Mouse (Mus musculus): ENCODE data around the gene Mkrn2os.
A peak's percentile ranks its signal among the peaks of the same experiment; 100 is the strongest.
"Not testable (repeated sequence)": the region's sequence is repeated elsewhere in the genome, so short reads cannot be mapped to it uniquely, and the experiment has no call there.

Mkrn2os gene

DNA sequence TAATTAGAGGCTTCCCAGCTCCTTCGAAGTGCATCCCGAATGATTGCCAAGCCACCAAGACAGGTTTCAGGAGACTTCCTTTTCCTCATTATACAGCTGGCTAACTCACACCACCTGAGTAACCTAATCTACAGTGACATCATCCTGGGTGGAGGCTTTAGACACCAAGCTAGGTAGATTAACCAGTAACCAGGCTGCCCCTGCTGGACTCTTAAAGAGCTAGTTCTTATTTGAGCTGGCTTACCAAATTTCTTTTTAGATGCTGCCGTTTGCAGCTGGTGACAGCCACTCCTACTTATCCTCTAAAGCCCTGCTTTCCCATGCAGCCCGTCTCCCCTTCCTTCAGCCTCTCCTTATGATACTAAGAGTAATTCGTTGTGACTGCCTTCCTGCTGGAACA lies at the start of gene Mkrn2os:
Mkrn2os (minus strand) TSS at position 119 of the 400 bp plus-strand sequence.
- no peak for DNase-seq

DNA sequence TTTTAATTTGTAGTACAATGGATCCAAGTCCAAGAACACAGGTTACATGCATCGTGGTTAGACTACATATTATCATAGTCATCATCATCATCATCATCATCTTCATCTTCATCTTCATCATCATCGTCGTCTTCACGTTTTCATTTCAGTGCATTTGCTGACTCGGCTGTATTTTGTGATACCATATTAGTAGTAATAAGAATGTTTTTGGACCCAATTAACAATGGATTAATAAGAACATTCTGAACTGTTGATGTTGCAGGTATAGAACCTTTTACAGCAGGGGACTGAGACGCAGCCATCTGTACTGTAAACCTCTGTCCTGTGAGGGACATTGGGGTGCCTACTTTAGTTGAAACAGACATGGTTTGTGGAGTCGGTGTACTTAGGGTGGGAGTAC lies 45.8 kb upstream of the Mkrn2os start:
- DNase-seq = not testable (repeated sequence)

DNA sequence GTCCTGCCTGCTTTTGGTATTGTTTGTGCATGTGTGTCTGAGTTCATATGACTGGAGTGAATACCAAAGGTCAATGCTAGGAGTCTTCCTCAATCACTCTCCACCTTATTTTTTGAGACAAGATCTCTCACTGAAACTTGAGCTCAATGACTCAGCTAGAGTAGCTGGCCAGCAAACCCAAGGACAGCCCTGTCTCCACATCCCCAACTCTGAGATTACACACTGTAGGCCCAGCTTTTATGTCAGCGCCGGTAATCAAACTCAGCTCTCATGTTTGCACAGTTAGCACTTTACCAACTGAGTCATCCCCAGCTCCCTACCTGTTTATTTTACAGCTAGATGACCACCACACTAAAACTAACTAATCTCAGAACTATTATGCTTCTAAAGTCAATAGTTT lies 41.6 kb upstream of the Mkrn2os start:
- DNase-seq = no peak

DNA sequence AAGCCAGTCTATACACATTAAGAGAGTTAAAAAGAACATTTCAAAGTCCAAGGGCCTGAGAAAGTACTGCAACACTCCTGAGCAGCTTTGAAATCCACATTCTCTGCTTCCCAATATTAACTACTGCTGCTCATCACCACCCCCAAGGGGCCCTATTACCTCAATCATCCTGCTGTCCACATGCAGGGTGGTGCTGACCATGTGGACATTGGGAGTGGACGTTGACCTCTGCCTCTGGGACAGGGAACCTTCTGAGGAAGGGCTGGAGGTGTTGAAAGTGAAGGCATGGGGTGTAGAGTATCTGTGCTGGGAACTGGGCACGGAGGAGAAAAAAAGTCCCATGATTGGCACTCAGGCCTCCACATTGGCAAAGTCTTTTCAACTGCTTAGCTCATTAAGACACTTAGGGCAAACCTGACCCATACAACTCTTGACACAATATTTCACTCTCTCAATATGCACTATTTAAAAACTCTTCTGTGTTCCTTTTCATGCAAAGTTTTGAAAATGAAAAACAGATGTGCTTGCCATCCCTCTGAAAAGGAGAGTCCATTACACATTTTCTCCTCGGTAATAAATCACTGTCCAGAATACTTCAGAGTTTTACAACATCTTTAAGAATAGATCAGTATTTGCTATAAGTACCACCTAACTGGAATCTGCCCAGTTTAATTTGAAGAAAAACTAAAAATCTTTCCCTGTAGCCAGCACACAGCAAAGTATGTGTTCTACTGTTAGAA lies 38.9 kb upstream of the Mkrn2os start:
- no peak for DNase-seq

DNA sequence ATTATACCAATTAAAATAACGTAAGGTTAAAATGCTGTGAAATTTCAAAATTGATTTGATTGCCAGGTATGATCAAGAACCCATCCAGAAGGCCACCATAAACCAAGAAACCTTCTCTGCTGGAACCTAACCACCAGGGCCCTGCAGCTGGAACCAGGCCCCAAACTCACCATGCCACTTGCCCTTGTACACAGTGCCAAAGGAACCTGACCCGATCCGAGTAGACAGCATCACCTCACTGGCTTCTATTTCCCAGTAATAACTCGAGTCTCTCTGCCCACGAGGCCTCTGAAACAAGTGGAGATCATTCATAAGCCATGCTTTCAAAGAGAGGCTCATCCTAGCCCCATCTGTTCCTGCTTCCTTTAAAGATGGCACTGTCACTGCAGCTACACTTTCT lies 33.7 kb upstream of the Mkrn2os start:
- no peak for DNase-seq

DNA sequence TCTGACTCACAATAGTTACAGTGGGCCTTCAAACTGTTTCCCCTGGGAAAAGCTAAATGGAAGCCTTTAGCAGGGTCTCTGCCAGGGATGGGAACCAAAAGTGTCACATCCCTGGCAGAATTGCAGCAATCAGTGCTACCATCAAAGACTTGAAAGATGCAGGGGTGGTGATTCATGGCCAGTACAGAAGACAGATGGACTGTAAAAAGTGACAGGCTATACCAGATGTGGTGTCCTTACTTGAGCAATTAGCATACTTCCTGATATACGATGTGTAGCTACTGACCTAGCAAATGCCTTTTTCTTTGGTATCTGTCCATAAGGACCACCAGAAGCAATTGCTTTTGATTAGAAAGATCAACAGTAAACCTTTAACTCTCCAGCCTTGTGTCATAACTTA lies 28.6 kb upstream of the Mkrn2os start:
- no peak for DNase-seq

GRCm38 (mm10) chr6:115619818-115620217 lies 27.4 kb upstream of the Mkrn2os start:
- DNase-seq = peak; percentile 66

GRCm38 (mm10) chr6:115615983-115616382 lies 23.6 kb upstream of the Mkrn2os start:
- DNase-seq = no peak

- no peak for DNase-seq
Measured at GRCm38 (mm10) chr6:115613793-115614192, 21.4 kb upstream of the Mkrn2os start.

DNA sequence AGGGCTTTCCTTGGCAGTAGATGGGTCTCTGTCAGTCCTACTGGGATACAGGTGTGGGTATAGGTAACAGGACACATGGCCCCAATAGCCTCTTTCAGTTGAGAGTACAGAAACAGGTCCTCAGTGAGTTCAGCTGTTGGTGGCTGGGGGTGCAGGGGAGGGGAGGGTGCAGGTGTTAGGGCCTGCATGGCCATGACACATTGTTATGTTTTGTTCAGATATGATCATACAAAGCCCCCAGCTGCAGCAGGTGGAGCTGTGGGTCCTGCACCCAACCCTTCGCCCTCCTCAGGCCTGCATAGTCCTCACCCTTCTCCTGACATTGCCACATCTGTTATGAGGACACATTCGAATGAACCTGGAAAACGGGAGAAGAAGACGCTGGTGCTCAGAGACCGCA lies 17.9 kb upstream of the Mkrn2os start:
- peak; percentile 58 for DNase-seq

GRCm38 (mm10) chr6:115609121-115609520 lies 16.7 kb upstream of the Mkrn2os start:
- peak; percentile 72 for DNase-seq

GRCm38 (mm10) chr6:115607429-115607828 lies 15.1 kb upstream of the Mkrn2os start:
- DNase-seq = no peak

GRCm38 (mm10) chr6:115606461-115606860 lies 14.1 kb upstream of the Mkrn2os start:
- DNase-seq = no peak

DNA sequence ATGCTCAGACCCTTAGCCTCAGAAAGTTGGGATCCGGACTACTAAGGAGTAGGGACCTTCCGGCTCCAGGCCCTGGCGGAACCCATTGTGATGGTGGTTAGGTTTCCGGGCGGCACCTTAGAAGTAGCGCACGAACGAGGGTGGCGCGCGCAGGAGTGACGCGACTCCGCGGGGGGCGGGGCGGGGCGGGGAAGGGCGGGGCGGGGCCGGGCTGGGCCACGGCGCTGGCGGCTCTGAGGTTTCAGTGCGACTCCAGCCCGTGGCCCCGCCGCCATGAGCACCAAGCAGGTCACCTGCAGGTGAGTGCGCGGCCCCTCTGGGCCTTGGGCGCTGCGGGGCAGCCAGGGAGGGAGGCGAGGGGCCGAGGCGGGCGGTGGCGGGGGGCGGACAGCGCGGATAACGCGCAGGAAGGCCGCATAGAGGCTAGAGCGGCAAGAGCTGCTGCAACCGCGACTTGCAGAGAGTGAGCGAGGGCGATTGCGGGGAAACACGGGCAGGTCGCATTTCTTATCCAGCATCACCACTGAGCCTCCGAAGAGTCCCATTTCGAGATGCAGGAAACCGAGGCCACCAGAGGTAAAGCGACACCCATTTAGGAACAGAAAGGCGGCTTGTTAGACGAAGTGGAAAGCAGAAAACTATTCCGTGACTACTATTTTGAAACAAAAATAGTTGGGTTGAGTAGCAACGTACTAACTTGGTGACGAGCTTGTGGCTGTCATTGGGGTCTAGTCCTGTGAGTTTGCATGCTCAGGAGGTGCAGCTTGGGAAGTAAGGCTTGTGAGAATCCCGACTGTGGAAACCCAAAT lies 9.5 kb upstream of the Mkrn2os start, which contains the start of gene Mkrn2:
Mkrn2 (plus strand) TSS at position 188 of the 809 bp plus-strand sequence.
- DNase-seq = peak; percentile 91

GRCm38 (mm10) chr6:115601322-115601714 lies 8.9 kb upstream of the Mkrn2os start:
- DNase-seq = peak; percentile 48

DNA sequence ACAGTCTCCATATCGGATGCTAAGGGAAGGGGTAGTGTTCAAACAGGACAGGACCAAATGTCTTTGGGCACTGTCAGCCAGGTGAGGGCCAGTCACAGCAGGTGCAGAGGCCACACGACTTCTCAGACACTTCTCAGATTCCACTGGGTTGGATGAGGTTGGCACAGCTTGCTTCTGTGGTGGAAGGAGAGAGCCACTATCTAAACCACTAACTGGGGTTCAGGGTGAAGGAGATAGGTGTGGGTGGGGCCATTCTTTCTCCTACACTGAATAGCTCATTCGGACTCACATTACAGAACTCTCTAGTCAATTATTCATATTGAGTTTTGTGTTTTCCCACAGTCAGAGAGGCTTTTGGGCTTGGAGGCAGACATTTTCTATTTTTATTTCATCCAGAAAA lies 3.3 kb upstream of the Mkrn2os start:
- no peak for DNase-seq

GRCm38 (mm10) chr6:115594463-115594862 lies 2.1 kb upstream of the Mkrn2os start:
- peak; percentile 49 for DNase-seq

DNA sequence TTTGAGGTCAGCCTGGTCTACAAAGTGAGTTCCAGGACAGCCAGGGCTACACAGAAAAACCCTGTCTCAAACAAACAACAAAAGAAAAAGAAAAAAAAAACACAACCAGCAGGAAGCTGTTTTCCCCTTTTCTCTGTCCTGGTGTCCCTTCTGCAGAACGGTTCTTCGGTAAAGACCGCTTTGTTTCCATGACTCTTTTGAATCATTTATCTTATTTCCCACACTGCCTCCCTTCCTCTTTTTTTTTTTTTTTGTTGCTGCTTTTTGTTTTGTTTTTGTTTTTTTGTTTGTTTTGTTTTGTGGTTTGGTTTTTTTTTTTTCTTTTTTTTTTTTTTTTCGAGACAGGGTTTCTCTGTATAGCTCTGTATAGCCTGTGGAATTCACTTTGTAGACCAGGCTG lies 876 bp upstream of the Mkrn2os start:
- no peak for DNase-seq

GRCm38 (mm10) chr6:115591692-115592359 lies 550 bp downstream of the Mkrn2os start:
- DNase-seq = no peak

- DNase-seq = no peak
Measured at GRCm38 (mm10) chr6:115586321-115586720, 6.1 kb downstream of the Mkrn2os start.

GRCm38 (mm10) chr6:115584176-115584575 lies 8.2 kb downstream of the Mkrn2os start:
- no peak for DNase-seq

GRCm38 (mm10) chr6:115583430-115584125 lies 8.8 kb downstream of the Mkrn2os start:
- DNase-seq = no peak

Data from thymus, postnatal 4 days (tissue).